Mouse (Mus musculus): ENCODE measurements around the gene Them7. TPM values are rescaled to one million over a fixed set of nuclear protein-coding genes. Genes with fewer than 3 reads are reported as not detected.

Gene Them7
- total RNA-seq (2023), result not detected

GRCm38 (mm10) chr2:105224134-105224986 is at the start of gene Them7:
Them7 (plus strand) TSS chr2:105224320.

GRCm38 (mm10) chr2:105399085-105399891 is 175.2 kb downstream of the Them7 start, which contains the start of gene Rcn1:
Rcn1 (minus strand) TSS chr2:105399319.

Other genes starting within 250 kb of the Them7 start
- 100 to 1,000 TPM; 129 TPM for gene Eif3m, start 207.2 kb upstream of the Them7 start, total RNA-seq (2023)
- not detected for gene Gm11060, start 132.3 kb upstream of the Them7 start, total RNA-seq (2023)
- gene Wt1, start 97.8 kb upstream of the Them7 start, total RNA-seq (2023), result not detected
- gene Rcn1, start 175.0 kb downstream of the Them7 start, total RNA-seq (2023), result 1 to 10 TPM; 6.3 to 6.4 TPM